Mouse (Mus musculus): ENCODE results near the gene Slc9b1.

The Slc9b1 gene

DNA sequence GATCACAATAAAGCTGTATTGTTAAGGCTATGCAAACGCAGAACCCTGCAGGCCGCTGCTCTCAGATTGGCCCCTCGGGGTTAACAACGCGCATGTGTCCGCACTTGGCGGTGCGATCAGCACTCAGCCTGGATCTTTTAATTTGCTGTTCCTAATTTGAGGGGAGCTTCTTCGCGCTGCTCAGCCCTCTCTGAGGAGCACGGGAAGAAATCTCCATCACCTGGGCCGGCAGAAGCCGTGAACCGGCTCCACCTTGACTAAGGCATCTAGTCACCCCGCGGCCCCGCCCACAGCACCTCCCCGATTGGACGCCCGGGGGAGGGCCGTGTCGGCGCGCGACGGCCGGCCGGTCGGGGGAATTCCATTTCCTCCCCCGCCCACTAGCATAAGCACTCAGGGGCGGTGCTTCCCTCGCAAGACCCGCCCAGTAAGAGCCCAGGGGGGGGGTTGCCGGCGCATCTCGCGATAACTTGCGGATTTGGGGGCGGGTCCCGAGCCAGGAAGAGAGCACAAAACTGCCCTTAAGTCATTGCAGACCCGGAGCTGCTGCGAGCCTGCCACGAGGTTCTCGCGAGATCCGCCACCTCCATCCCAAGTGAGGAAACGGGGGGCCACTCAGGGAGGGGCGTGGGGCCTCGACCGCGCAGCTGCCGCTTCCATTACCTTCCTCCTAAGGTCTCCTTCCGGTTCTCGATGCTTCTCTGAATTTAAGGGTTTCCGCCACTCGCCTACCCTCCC, 90.1 kb downstream of the Slc9b1 start, which contains the start of gene Ube2d3:
TSS of gene Ube2d3 (plus strand) at position 392 of the 738 bp plus-strand sequence.
- DNase-seq (ENCODE audit: low spot score in 2 of 2), result peak; percentile 99 to 100

DNA sequence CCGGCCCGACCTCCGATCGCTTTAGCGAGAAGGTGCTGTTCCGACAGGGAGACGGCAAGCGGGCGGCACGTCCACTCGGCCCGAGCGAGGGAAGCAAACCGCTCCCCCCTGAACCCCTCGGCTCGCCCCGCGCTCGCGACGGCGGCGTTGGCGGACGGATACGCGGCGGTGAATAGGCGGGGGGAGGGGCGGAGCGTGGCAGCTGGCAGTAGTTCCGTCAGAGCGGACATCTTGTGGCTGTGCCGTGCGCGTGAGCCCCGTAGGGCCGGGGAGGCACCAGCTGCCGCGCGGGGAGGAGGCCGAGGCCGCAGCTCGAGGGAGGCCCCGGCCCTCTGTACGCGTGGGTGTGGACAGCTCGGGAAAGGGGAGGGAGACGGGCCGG, 90.7 kb downstream of the Slc9b1 start:
- DNase-seq (ENCODE audit: low spot score in 2 of 2), result peak; percentile 96

DNA sequence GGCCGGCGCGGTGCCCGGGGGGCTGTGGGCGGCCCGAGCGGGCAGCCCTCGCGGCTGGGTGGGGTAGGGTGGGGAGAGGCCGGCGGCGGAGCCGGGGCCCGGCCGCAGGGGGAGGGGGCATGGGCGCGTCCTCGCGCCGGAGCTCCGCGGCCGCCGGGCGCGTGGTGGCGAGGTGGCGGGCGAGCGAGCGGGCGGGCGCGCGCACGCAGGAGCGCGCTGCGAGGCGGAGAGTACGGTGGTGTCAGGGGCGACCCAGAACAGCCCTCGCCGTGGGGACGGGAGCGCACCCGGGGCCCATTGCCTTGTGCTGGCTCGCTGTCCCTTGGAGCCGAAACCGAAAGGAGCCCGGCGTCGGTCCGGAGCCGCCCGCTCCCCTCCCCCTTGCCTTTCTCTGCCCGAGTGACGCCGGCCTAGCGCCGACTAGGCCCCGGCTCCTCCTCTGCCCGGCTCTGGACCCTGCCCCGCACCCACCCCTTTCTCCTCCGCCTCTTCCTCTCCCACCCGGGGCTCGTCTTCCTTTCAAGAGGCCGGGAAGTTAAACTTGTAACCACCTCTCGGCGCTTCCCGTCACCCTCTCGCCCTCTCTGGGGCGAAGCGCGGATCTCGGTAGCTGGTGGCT, 91.2 kb downstream of the Slc9b1 start:
- DNase-seq (ENCODE audit: low spot score in 2 of 2), result peak; percentile 84

DNA sequence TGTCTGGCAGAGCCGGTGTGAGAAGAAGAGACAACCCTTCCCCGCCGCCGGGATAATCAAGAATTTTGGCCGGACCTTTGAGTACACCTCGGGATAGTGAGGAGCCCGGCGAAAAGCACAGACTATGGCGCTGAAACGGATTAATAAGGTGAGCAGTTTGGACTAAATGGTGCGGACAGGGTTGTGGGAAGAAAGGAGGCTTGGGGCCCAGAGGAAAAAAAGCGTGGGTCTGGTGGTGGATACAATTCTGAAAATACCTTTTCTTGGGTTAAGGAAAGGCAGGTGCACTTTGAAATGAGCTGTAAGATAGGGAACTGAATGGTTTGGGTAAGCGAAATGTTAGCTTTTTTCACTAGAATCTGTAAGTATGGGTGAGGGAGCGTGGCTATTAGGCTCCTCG, 91.8 kb downstream of the Slc9b1 start:
- DNase-seq (ENCODE audit: low spot score in 2 of 2), result no peak

DNA sequence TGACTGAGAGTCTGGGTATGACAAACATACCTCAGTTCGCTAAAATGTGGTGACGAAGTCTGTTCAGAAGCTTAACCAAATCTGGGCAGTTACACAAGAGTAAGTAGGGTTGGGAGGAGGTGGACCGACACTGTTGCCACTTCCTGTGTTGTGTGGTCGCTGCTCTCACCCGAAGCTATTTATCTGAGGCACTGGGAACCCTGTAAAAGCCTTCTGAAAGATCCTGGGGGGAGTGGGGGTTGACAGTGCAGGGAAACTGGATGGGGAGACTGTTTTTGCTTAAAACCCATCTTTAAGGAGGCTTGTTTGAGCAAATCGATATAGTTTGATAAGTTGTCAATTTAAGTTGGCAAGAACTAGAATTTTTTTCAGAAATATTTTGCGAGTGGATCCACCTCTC, 92.4 kb downstream of the Slc9b1 start:
- DNase-seq (ENCODE audit: low spot score in 2 of 2), result peak; percentile 40 to 59

DNA sequence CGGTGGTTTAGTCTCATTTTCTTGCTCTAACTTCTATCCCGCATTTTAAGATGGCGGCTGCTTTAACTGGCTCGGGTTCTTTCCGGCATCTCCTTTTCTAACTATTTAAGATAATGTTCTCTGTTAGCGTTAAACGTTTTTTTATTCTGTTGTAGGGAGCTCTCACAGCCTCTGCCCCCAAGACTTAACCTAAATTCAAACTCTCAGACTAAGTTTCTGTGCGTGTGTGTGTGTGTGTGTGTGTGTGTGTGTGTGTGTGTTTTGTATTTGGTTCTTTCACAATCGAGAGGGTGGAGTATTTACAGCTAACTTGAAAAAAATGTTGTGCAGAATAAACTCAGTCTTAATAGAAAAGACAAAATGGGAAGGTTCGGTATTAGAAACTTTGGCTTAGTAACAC, 92.8 kb downstream of the Slc9b1 start:
- no peak for DNase-seq (ENCODE audit: low spot score in 2 of 2)

DNA sequence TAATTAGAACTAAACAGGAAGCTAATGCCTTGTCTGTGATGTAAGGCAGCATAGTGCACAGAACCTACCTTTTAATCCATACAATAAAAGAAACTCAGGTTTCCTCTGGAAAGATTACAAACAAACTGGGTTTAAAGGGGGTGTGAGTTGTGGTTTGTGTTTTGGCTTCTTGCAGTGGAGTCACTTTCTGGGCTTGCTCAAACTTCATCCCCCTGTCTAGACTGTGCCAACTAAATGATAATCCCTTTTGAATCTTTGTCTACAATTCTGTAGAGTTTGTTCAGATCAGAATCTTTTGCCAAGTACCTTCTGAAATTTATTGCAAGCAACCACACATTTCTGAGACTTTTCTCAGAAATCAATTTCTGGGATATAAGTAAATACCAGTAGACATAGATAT, 97.1 kb downstream of the Slc9b1 start:
- DNase-seq (ENCODE audit: low spot score in 2 of 2), result no peak
